Mouse (Mus musculus): ENCODE measurements at regions not wholly inside any gene's neighbourhood (a gene's known extent, or its start where the extent isn't known, plus 50 kb on each side); places are given as distances from the start of the nearest gene placed in this dataset.
A peak's percentile ranks its signal among the peaks of the same experiment; 100 is the strongest.

DNA sequence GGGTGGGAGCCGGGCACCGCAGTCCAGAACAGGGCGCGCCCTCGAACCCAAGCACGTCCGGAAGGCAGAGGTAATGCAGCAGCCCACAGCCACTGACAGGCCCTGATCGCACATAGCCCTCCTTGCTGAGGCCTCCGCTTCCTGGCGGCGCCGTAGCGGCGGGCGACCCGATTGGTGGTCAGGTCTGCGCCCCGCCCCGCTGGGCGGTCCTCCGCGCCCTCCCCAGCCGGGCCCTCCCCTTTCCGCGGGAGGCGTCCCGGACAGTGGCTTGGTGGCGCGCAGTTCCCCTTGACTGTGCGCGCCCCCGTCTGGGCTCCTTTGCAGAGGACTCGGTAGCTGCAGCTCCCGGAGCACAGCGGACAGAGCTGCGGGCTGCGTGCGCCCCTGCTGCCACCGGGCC, 375.5 kb upstream of the Asap2 start:
- peak; percentile 3 to 55 for DNase-seq (ENCODE audit: low spot score in 2 of 2)
